Mouse (Mus musculus): ENCODE measurements around the gene Rnf40. TPM values are rescaled to one million over a fixed set of nuclear protein-coding genes. Genes with fewer than 3 reads are reported as not detected.

Rnf40 gene
- total RNA-seq, 2 experiments from 2014 or later: 51.5 to 59.7 TPM

GRCm38 (mm10) chr7:127651624-127652023 lies 63.1 kb downstream of the Rnf40 start:
- DNase-seq: no peak

- DNase-seq: peak; percentile 12
These were observed 63.5 kb downstream of the Rnf40 start for GRCm38 (mm10) chr7:127652050-127652449.

DNA sequence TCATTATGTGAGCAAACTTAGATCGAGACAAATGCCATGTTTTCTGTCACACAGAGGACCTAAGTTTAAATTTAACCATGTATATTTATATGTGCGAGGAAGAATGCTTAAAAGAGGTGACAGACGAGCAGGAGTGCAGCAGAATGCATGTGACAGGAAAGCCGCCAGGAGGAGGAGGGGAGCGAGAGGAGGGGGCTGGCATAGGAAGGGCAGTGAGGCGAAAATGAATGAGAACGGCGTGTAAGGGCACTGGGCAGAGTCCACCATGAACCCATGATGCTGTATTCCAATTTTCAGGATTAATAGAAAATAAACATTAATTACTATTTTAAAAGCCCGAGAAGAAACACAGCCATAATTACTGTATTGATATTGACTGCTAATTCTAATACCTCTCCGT lies 65.8 kb downstream of the Rnf40 start:
- DNase-seq: no peak

Other genes with a start within 250 kb of the Rnf40 start
- gene Zfp768, start 243.2 kb upstream of the Rnf40 start, total RNA-seq (2021): 10 to 100 TPM; 31.7 to 38.2 TPM
- 1 to 10 TPM; 7.5 to 9.2 TPM for gene Zfp747, start 212.7 kb upstream of the Rnf40 start, total RNA-seq (2021)
- gene 9130019O22Rik, start 201.6 kb upstream of the Rnf40 start, total RNA-seq (2021): 1 to 10 TPM; 4.1 to 4.4 TPM
- 1 to 10 TPM; 8.6 to 9.4 TPM for gene E430018J23Rik, start 195.1 kb upstream of the Rnf40 start, total RNA-seq (2021)
- gene Zfp764, start 181.9 kb upstream of the Rnf40 start, total RNA-seq (2021): 1 to 10 TPM; 5.7 to 6.2 TPM
- gene Zfp688, start 166.7 kb upstream of the Rnf40 start, total RNA-seq (2021): 10 to 100 TPM; 11.3 to 13.0 TPM
- gene Zfp689, start 139.6 kb upstream of the Rnf40 start, total RNA-seq (2021): 1 to 10 TPM; 3.6 to 4.3 TPM
- gene Prr14, start 129.2 kb upstream of the Rnf40 start, total RNA-seq (2021): 10 to 100 TPM; 37.3 to 40.0 TPM
- 10 to 100 TPM; 53.3 to 65.8 TPM for gene Fbrs, start 109.6 kb upstream of the Rnf40 start, total RNA-seq (2021)
- 10 to 100 TPM; 70.0 to 94.2 TPM for gene Srcap, start 76.8 kb upstream of the Rnf40 start, total RNA-seq (2021)
- 10 to 100 TPM; 17.9 to 28.8 TPM for gene Gm42715, start 69.2 kb upstream of the Rnf40 start, total RNA-seq (2021)
- gene Tmem265, start 27.4 kb upstream of the Rnf40 start, total RNA-seq (2021): not detected
- gene Phkg2, start 15.4 kb upstream of the Rnf40 start, total RNA-seq (2021): 10 to 100 TPM; 33.0 to 37.9 TPM
- 1 to 10 TPM; 8.0 to 9.2 TPM for gene Ccdc189, start 172 bp upstream of the Rnf40 start, total RNA-seq (2021)
- gene Zfp629, start 27.0 kb downstream of the Rnf40 start, total RNA-seq (2021): 10 to 100 TPM; 18.2 to 30.4 TPM
- gene Bcl7c, start 120.2 kb downstream of the Rnf40 start, total RNA-seq (2021): 10 to 100 TPM; 77.0 to 81.8 TPM
- gene Ctf1, start 124.0 kb downstream of the Rnf40 start, total RNA-seq (2021): 1 to 10 TPM; 6.3 to 6.8 TPM
- not detected for gene Ctf2, start 143.4 kb downstream of the Rnf40 start, total RNA-seq (2021)
- 10 to 100 TPM; 12.3 to 18.5 TPM for gene Fbxl19, start 155.8 kb downstream of the Rnf40 start, total RNA-seq (2021)
- gene Orai3, start 181.0 kb downstream of the Rnf40 start, total RNA-seq (2021): 10 to 100 TPM; 31.5 to 32.0 TPM
- gene Setd1a, start 187.9 kb downstream of the Rnf40 start, total RNA-seq (2021): 10 to 100 TPM; 35.9 to 46.6 TPM
- gene Gm49388, start 196.8 kb downstream of the Rnf40 start, total RNA-seq (2021): 1 to 10 TPM; 4.7 to 5.6 TPM
- 10 to 100 TPM; 57.1 to 73.1 TPM for gene Hsd3b7, start 211.8 kb downstream of the Rnf40 start, total RNA-seq (2021)
- gene Stx4a, start 235.5 kb downstream of the Rnf40 start, total RNA-seq (2021): 10 to 100 TPM; 67.8 to 94.9 TPM
- gene Stx1b, start 235.8 kb downstream of the Rnf40 start, total RNA-seq (2021): 1 to 10 TPM; 6.9 to 9.4 TPM

All from adrenal gland, postnatal 10 days (tissue).